Comparison of ENCODE assay signal across 8 mouse cellular contexts in genomic region chr3:76074060-76074707, GRCm38 (mm10). TPM values are rescaled to one million over a fixed set of nuclear protein-coding genes. Genes with fewer than 3 reads are reported as not detected.
DNase-seq lines count a peak whose midpoint lies in the region; ATAC-seq and TF ChIP-seq lines count a peak whose summit lies in the region.

Gene Fstl5 (plus strand): TSS chr3:76074270.

- 0 out of 2 replicates have a peak within 1 kb of the TSS, but pooled peaks have one; percentile 11 for H3K9ac ChIP-seq in lung, embryonic 14.5 days
- H3K9ac ChIP-seq in limb, embryonic 11.5 days (ENCODE audit: low read length), result no peak within 1 kb of the TSS

- H3K36me3 ChIP-seq in lung, embryonic 14.5 days (ENCODE audit: insufficient read depth), result no peaks in the 10 kb centered on the region
- no peaks in the 10 kb centered on the region for H3K36me3 ChIP-seq in limb, embryonic 11.5 days (ENCODE audit: control insufficient read depth, insufficient read depth, low read length)
- H3K36me3 ChIP-seq in testis, adult 2 months (ENCODE audit: control insufficient read depth, insufficient read depth, low read length), result no peaks in the 10 kb centered on the region

- ATAC-seq in lung, embryonic 14.5 days (ENCODE audit: insufficient read depth), result peak; percentile 91
- peak; percentile 70; the same call in 1 of the 2 replicates for ATAC-seq in limb, embryonic 11.5 days (ENCODE audit: insufficient number of reproducible peaks, low FRiP score, low TSS enrichment, low read depth)

- TF ChIP-seq CTCF in lung, embryonic 14.5 days (IDR thresholded peaks at IDR 0.05; ENCODE audit: low read depth), result no peak
- TF ChIP-seq CTCF in lung, adult 2 months (IDR thresholded peaks at IDR 0.05; ENCODE audit: insufficient read depth, low read length), result no peak
- no peak for TF ChIP-seq CTCF in testis, adult 2 months (IDR thresholded peaks at IDR 0.05; ENCODE audit: control insufficient read depth, insufficient read depth, insufficient replicate concordance, low read depth, low read length)

- H3K4me1 ChIP-seq in lung, embryonic 14.5 days (ENCODE audit: insufficient read depth), result no peaks in the 10 kb centered on the region
- H3K4me1 ChIP-seq in lung, adult 2 months (ENCODE audit: control insufficient read depth, insufficient read depth, low read length), result no peaks in the 10 kb centered on the region
- no peaks in the 10 kb centered on the region for H3K4me1 ChIP-seq in limb, embryonic 11.5 days (ENCODE audit: control insufficient read depth, insufficient read depth, low read length)
- H3K4me1 ChIP-seq in testis, adult 2 months (ENCODE audit: control insufficient read depth, insufficient read depth, low read length), result peaks cover 4% of the 10 kb centered on the region

- H3K27ac ChIP-seq in lung, embryonic 14.5 days (ENCODE audit: low read depth), result no peak within 1 kb of the TSS
- H3K27ac ChIP-seq in limb, embryonic 11.5 days (replicated peaks; ENCODE audit: low read depth, low read length), result no peak within 1 kb of the TSS
- no peak within 1 kb of the TSS for H3K27ac ChIP-seq in testis, adult 2 months (ENCODE audit: control insufficient read depth, insufficient read depth, low read depth, low read length)

- 1% methylated on average over 28 of the region's 28 CpGs for WGBS in lung, embryonic 14.5 days
- WGBS in lung, adult 2 months, result 2% methylated on average over 28 of the region's 28 CpGs
- 1% methylated on average over 28 of the region's 28 CpGs for WGBS in limb, embryonic 11.5 days

- peak within 1 kb of the TSS; percentile 35 for H3K4me3 ChIP-seq in lung, embryonic 14.5 days (ENCODE audit: low read depth, low read length)
- H3K4me3 ChIP-seq in lung, adult 2 months (replicated peaks; ENCODE audit: extremely low read depth, low read depth, low read length), result no peak within 1 kb of the TSS
- peak within 1 kb of the TSS; percentile 26 for H3K4me3 ChIP-seq in limb, embryonic 11.5 days (ENCODE audit: low read depth, low read length)
- H3K4me3 ChIP-seq in testis, adult 2 months (ENCODE audit: control insufficient read depth, low read depth, low read length), result peak within 1 kb of the TSS; percentile 81

- no peak for TF ChIP-seq POLR2A in lung, adult 2 months (IDR thresholded peaks at IDR 0.05; ENCODE audit: borderline replicate concordance, extremely low read depth, low read depth, low read length)
- no peak for TF ChIP-seq POLR2A in testis, adult 2 months (IDR thresholded peaks at IDR 0.05; ENCODE audit: control insufficient read depth, low read depth, low read length)

- H3K4me2 ChIP-seq in lung, embryonic 14.5 days, result peak within 1 kb of the TSS; percentile 59
- H3K4me2 ChIP-seq in limb, embryonic 11.5 days (ENCODE audit: low read depth, severe bottlenecking), result peak within 1 kb of the TSS; percentile 59

- H3K27me3 ChIP-seq in lung, embryonic 14.5 days (ENCODE audit: insufficient read depth, low read length), result no peaks in the 10 kb centered on the region
- no peaks in the 10 kb centered on the region for H3K27me3 ChIP-seq in limb, embryonic 11.5 days (ENCODE audit: control insufficient read depth, insufficient read depth, low read length)
- no peaks in the 10 kb centered on the region for H3K27me3 ChIP-seq in testis, adult 2 months (ENCODE audit: control insufficient read depth, insufficient read depth, low read length)

- H3K9me3 ChIP-seq in lung, embryonic 14.5 days (ENCODE audit: low read depth, low read length), result no peaks in the 10 kb centered on the region
- no peaks in the 10 kb centered on the region for H3K9me3 ChIP-seq in limb, embryonic 11.5 days (ENCODE audit: control insufficient read depth, low read length)

- DNase-seq in lung, embryonic 14.5 days, result peak; percentile 91
- no peak for DNase-seq in lung, adult 2 months
- peak; percentile 94 to 96 for DNase-seq in cerebellum, postnatal 25 days
- peak; percentile 81 to 84 for DNase-seq in frontal cortex, postnatal 36 days (ENCODE audit: low spot score in 2 of 2)
- peak; percentile 37 for DNase-seq in kidney, adult 9 months
- DNase-seq in limb, embryonic 11.5 days (ENCODE audit: low spot score), result peak; percentile 87
- DNase-seq in neural tube, embryonic 10.5 days (ENCODE audit: extremely low spot score, low spot score), result peak; percentile 90

RNA-seq across cellular contexts. Expression of gene Fstl5, which starts in this region (rescaled TPM):
- polyA plus RNA-seq in lung, embryonic 14.5 days (2014; fragmentation: Nextera tagmentation; extraction: Ambion mirVana), result 0.22 and 0.43 TPM in 2 replicates
- not detected in 2 replicates for polyA plus RNA-seq in lung, adult 2 months (2012; rRNA removed)
- 0.21 and 0.92 TPM in 2 replicates for polyA plus RNA-seq in limb, embryonic 11.5 days (2014; fragmentation: Nextera tagmentation; extraction: Ambion mirVana)
- 0.32 and 0.35 TPM in 2 replicates for polyA plus RNA-seq in testis, adult 2 months (2012; rRNA removed)

Comparison
In these comparisons a context has a peak if more than half of its experiments do, and no peak if none do; other contexts are left out.
1. Peak in DNase-seq, ATAC-seq, H3K4me3 ChIP-seq, H3K9ac ChIP-seq and H3K4me2 ChIP-seq in lung, embryonic 14.5 days; RNA of the gene not detected or under 1 TPM.
2. Peak in DNase-seq, ATAC-seq, H3K4me3 ChIP-seq and H3K4me2 ChIP-seq in limb, embryonic 11.5 days; RNA of the gene not detected or under 1 TPM.